Mouse (Mus musculus) G1E (cell line): ENCODE results near the gene Grik4.

Experiments
- CTCF ChIP-seq: IDR thresholded peaks from 2 replicates; pipeline ENCODE4 v1.5.1; 2012; ENCODE audit warnings: low read depth, low read length, inconsistent platforms, mixed read lengths
- TAL1 ChIP-seq: conservative IDR thresholded peaks from 2 replicates; pipeline ENCODE4 v1.6.1; 2012; ENCODE audit warnings: low read depth, low read length, inconsistent platforms, mixed read lengths

- TF ChIP-seq CTCF: no peak
- no peak for TF ChIP-seq TAL1
Observed at GRCm38 (mm10) chr9:42958401-42958800, 14.1 kb upstream of the Grik4 start.
